Mouse (Mus musculus) retina, adult 2 months (tissue): ENCODE results near the gene Pde10a.

Experiments
- DNase-seq: peaks from one replicate; pipeline ENCODE4 v3.0.0-alpha.2; 2012; ENCODE audit warnings: low read depth, low spot score

Gene Pde10a

DNA sequence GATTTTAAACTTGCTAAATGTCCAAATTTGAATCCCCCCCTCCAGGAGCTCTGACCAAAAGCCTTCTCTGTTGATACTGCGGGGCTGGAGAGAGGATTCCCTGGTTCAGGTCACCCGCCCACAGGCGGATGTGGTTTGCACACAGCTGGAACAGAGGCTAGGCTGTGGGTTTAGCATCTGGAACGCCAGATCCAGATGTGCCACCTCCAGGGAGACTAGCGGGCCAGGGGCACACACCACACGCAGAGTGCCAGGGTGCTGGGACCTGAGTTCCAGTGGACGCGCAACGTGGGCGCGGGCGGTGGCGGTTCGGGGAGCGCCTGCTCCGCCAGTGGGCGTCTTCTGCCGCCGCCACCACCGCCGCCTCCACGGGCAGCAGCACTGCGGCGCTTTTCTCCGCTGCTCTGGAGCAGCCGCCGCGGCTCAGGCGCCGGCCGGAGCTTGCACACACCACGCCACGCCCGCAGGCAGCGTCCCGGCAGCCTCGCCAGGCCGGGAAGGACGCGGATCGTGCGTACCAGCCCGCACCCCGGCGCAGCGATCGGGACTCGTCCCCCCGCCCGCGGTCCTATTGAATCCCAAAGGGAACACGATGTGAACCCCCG is 275.4 kb downstream of the Pde10a start:
- no peak for DNase-seq

DNA sequence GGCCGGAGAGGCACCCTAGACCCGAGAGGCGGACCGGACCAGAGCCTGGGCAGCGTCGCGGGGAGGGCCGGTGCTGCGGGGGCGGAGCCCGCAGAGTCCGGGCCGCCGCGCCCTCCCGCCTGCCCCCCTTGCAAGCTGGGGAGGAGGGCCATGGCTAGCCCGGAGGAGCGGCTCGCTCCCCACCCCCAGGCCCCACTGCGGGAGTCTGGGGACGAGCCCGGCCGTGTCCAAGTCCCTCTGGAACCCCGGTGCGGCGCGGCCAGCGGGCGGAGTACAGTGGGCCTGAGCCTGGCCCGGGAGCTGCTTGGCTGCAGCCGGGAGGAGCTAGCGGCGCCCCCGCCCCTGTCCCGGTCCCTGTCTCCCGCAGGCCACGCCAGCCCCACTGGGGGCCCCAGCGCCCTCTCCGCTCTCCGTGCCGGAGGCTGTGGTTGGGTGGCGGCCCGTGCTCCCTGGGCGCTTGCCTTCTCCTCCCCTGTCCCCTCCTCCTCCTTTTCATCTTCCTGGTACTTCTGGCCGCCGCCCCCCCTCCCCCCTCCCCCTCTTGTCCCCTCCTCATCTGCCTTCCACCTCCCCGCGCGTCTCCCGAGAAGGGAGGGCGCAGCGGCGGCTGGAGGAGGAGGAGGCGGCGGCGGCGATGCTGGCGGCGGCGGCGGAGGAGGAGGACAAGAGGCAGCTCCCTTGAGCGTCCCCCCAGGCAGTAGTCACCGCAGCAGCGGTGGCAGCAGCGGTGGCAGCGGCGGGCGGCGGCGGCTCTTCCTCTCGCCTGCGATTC is 276.1 kb downstream of the Pde10a start:
- DNase-seq = no peak

DNA sequence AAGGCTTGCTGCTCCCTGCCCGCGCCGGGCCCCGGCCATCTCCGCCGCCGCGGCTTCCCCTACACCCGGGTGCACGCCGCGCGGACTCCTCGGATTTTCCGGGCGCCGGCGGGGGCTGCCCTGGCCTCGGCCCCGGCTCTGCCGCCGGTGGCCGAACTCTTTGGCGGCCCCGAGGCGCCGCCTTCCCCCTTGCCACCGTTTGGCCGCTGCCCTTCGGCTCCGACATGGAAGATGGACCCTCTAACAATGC is 276.6 kb downstream of the Pde10a start:
- DNase-seq = no peak

DNA sequence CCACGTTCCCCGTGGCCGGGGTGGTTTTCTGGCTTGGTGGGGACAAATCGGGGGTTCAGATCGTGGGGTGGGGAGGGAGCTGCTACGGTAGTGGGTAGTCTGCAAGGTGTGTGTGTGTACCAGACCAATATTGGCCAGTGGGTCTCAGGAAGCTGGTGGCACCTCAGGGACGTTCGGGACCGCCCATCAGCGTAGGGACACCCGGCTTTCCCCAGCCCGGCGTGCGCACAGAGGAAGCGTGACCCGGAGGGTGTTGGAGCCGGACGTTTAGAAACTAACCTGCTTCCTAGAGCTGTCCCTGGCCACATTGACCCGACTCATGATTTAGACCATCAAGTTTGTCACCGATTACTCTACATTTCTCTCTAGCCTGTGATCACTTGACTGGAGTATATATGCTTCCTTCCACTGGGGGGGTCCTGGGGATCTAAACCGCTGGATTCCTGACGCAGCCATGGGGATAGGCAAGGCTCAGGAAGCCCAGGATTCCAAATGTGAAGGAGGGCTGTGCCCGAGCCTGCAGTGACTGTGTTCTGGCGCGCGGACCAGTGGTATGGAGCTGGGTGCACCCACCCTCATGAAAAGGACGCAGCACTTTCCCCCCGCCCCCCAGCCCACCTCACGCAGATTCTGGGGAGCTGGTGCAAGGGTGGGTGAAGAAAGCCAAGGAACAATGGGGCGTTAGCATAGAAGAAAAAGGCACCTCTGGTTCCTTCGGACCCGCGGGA is 277.2 kb downstream of the Pde10a start:
- DNase-seq = no peak

DNA sequence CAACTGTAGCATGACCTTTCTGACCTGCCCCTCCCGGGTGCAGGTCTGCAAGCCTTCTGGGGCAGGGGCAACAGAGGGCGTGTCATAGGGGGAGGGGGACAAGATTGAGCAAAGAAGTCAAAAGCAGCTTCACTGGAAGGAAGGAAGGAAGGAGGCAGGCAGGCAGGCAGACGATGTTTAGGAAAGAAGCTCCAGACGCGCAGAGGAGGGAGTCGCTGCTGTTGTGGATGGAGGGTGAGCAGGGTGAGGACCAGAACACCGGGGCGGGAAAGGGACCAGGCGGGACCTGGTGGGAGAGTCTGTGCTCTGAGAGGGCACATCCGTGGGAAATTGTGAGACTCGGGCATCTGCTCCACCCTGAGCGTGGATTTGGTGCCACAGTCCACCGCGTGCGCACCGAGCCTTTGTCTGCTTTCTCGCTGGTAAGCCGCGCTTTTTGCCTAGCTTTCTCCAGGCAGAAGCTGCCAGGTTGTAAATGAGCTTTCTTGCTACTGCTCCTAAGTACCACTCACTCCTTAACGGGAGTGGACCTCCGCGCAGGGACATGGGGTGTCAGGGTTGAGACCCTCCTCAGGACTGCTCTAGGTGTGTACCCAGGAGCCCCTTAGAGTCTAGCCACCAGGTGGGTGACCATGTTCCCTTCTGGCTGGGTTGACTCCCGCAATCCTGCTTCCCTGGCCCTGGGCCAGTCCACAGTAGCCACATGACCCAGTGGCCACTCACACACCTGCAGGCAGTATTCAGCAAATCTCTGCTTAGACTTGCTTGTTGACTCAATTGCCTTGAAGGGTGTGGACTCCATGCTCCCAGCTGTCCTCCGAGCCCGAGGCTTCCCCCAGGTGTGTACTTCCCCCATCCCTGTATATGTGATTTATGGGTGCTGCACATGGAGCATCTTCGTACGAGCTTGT is 278.0 kb downstream of the Pde10a start:
- DNase-seq = no peak

DNA sequence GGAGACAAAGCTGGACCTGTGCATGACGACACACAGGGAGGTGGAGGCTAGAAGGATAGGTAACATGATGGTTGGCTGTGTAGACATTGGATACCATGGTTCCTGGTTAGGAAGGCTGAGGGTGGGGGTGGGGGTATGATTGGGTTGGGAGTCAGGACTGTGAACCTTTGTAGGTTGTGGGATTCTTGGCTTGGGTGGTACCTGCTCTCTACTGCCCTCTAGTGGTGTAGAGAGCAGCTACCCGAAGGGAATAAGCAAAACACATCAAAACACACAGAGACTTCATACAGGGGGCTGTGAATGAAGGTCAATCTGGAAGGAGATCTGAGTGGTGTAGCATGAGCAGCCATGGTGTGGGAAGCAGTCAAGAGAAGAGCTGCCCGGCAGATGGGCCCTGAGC is 282.2 kb downstream of the Pde10a start:
- DNase-seq = no peak

DNA sequence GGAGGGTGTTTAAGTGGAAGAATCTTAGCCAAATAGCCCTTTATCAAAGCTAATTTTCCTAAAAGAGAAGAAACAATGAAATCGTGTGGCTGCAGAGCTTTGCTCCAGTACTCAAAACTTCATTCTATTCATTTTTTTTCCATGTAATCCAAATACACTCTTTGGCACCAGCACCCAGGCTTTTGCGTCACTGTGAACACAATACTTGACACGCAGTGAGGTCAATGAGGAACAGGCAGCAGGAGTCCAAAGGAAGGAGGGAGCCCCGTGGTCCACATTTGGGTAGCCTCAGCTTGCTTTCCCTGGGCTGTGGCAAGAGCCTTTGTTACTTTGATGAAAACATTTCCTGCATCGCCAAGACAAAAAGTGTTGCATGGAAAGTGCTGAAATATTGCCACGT is 284.6 kb downstream of the Pde10a start:
- no peak for DNase-seq

DNA sequence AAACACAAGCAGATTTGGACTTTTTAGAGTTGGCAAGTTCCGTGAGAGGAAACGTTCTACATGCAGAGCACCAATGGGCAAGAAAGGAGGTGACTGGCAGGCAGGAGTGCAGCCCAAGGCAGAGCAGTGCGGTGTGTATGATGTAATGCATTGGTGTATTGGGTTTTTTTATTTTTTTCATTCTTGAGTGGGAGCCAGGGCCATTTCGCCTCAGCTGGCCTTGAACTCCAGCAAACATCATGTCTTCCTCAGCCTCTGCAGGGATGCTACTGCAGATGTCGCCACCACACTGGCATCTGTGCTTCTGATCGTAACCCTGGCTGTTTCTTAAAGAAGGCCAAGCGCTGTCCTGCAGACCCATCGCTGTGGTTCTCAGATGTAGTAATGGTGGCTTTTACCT is 285.0 kb downstream of the Pde10a start:
- DNase-seq = no peak

DNA sequence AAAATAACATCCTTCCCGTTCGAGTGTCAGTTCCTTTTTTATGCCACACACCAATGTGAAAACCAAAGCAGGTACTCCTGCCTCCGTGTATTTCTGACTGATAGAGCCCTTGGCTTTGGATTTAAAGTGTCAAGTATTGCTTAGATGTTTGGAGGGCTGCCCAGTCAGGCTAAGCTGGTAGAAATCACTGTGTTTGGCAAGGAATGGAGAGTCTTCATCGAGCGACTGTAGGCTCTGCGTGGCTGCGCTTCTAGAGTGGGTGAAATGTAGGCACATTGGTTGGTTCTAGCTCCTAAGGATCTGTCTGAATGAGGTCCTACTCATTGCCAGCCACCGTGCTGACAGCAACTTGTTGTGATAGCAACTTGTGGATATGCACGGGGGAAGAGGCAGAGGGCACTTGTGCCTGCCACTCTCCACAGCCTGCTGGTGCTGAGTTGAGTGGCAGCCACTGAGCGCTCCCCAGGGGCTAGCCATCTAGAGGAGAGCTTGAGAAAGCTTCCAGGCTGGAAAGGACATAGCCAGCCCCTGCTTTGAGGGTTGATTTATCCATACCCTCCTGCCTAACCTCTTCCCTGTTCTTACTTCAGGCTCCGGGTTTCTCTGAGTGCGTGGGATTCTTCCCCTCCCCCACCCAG is 287.2 kb downstream of the Pde10a start:
- no peak for DNase-seq

DNA sequence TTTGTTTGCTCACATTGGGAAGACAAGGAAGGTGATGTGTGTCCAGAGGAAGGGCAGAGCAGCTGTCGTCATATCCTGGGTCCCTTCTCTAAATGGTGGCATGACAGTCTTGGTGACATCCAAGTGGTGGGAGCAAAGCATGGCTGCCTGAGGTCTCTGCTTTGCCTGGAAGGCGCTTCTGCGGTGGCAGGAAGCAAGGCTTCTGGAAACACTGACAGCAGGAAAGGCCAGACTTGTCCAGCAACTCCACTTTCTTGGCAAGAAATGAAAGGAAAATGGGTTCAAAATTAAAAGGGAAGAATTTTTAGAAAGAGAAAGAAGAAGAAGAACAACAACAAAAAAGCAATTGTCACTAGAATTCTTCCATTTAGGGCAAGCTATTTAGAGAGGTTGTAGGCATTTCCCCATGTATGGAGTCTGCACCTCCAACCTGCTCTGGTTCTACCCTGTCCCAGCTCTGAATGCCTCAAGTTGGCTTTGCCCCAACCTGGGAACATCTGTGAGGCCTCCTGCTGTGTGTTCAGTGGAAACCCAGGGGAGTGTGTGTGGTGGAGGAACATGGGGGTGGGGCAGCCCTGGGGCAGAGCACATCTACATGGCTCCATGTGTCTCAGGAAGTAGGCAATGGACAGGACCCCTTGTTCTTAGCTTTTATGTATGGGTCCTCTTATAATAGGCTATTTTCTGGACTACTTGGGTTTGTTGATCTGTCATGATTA is 288.8 kb downstream of the Pde10a start:
- DNase-seq = no peak

DNA sequence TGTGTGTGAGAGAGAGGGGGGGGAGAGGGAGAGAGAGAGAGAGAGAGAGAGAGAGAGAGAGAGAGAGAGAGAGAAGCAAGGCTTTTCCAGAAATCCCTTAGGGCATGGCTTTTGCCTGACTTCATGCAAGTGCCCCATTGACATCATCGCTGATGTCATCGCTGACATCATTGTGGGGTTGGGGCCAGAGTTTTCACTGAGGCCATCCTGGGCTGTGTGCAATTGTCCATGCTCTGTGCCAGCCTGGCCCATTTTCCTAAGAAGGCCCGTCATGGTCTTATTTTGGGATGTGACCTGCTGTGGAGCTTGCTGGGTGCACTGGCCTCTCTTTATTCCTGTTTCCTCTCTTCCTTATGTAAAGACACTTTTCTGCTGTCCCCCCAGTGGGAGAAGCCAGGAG is 290.2 kb downstream of the Pde10a start:
- DNase-seq = no peak

DNA sequence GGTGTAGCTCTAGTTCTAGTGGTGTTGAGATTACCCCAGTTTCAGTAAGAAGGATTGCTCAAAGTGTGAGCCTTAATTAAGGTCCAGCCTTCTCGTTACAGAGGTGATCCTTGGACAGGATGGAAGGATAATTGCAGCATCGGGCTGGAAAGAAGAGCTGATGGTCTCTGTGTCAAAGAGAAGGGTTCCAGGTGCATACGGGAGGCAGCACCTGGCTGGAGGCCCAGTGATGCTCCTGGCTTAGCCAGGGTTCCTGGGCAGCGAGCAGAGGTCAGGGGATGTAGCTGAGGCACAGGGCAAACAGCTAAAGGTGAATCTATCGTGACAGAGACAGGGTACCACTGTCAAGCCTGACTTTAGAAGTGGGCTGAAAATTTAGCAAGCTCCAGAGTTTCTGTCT is 290.7 kb downstream of the Pde10a start:
- no peak for DNase-seq

DNA sequence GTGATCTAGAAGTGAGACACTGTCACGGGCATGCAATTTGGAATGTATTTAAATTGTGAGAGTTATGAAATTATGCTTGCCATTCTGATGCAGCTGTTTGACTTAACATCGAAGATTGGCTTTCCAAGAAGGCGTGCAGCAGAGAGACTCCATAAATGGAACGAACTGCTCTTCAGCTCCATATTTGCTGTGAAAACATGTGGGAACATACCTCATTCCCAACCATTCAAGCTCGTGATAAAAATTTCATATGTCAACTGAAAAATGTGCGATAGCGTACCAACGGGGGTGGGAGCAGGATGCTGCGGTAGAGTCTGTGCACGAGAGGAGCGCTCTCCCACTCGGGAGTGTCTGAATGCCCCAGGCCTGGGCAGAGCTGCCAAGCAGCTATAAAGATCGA is 293.5 kb downstream of the Pde10a start:
- no peak for DNase-seq

DNA sequence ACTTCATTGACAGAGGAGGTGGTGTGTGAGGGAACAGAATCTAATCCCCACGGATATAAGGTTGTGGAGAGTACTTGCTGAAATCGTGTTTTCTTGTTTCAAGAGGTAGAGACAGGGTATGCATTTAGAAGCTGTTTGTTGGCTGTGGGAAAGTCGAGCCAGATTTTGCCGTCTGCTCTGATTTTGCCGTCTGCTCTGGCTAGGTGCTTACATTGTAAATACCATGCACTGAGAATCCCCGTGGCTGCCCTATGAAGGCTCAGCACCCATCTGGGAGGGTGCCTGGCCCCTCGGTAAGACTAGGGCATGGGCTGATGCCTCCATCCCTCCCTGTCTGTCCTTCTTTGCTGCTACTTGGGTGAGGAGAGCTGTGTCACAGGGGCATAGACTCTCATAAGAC is 298.4 kb downstream of the Pde10a start:
- no peak for DNase-seq

DNA sequence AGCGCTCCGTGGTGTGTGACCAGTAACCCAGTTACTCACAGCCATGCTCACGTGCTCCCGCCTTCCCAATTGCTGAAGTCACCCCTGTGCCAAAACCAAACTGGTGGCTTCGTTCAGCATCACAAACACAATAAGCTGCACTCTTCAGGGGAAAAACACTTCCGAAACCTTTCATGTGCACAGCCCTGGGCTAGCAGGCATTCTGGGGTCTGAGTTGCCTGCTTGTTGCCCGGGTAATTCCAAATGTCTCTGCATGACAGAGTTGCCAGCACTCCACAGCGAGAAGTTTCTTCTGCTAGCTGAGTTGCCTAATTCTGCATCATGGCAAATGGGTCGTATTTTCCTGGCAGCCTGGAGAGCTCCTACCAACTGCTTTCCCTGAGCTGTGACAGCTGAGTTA is 302.0 kb downstream of the Pde10a start:
- no peak for DNase-seq

DNA sequence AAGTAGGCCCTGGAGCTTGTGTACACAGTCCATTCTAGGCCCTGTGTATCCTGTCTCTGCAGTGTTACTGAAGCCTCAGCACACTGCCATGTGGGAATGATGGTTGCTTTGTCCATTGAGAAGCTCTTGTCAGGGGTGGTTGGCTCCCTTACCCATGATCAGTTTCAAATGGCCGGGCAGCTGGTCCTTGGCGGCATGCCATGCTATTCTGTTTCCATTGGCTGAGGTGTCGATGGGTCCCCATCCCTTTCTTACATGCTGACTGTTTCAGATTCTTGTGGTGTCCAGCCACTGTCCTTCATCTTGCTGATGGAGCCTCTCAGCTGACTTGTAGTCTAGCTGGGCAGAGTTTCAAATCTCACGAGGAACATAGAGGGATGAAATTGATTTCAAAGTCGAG is 305.8 kb downstream of the Pde10a start:
- DNase-seq = no peak

DNA sequence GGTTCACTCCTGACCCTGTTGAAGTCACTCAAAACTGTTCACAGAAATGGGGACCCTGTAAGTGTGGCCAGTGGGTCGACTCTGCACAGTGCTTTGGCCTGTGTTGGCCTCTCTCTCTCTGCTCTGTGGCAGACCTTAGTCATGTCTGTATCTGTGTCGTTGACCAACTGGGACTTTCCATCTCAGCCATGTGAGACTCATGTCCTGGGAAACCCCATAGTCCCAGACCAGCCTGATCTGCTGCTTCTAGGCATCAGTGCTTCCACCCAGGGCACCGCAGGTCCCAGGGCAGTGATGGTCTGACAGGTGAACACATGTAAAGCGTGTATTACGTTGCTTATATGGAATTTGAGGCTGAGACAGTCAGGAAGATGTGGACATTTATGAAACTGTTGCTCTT is 311.1 kb downstream of the Pde10a start:
- no peak for DNase-seq

DNA sequence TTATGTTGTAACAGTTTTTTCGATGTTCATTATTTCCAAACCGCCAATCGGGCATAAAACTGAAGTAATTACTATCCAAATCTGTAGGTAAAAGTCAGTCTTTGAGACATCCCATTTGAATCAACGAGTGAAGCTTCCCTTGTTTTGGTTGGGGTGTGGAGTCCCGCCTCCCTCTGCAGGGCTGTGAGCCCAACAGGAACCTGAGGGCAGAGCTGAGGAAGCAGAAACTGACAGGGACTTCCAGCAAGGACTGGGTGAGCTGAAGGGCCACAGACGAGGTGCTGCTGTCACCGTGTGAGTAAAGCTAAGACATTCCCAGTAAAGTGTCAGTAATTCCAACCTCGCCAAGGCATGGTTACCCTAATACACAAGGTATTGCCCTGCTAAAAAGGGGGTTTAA is 313.1 kb downstream of the Pde10a start:
- no peak for DNase-seq

DNA sequence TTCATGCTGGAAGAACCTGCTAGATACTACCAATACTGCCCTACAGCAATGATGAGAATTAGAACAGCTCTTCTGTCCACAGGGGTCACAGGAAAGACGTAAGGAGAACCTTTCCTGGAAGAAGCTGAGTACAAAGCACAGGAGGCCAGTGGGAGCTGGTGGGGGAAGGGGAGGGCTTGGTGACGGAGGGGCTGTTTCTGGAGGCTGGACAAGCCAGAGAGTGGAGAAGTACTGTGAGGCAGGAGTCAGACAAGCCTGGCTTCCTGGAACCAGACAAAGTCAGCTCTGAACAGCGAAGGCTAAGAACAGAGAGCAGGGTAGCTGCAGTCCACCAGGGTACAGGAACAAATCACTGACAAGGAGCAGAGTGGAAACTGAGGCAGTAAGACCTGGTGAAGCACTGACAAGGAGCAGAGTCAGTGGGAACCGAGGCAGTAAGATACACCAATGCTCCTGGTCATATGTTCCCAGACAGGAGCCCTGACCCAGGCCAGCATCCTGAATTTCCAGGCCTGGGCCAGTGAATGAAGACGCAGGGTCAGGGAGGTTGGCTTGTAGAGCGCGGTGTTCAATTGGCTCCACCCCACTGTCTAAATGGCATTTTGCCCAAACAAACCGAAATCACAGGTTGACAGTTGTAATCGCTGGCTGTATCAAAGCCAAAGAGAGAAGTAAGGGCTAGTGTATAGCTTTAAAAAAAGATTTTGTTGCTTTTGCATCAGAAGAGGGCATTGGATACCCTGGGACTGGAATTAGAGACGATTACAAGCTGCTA is 314.3 kb downstream of the Pde10a start:
- DNase-seq = no peak

DNA sequence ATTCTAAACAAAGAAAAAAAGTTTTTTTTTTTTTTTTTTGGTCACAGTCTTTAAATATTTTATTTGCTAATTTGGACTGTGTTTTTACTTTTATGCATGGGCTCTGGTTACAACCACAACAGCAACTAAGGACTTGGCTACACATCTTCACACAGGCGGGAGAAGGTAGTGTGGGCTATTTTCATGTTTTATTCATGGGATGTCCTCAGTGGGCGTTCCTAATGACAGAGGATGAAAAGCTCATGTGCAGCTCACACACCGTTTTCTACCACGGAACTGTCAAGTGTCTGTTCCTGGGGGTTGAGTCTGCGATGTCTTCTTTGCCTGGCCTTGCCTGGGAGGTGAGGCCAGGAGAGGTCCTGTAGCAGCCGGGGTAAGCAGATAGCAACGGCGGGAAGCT is 315.9 kb downstream of the Pde10a start:
- no peak for DNase-seq
